Mouse (Mus musculus) midbrain, embryonic 12.5 days (tissue): ENCODE measurements around the gene Slc29a3. TPM values are rescaled to one million over a fixed set of nuclear protein-coding genes. Genes with fewer than 3 reads are reported as not detected.
"Not testable (repeated sequence)": the region's sequence is repeated elsewhere in the genome, so short reads cannot be mapped to it uniquely, and the experiment has no call there.

Source experiments
- ATAC-seq: fragments of 200-750 bp; cut with Nextera tagmentation; 2 replicates; pipeline ENCODE4 v1.8.0; 2017; ENCODE audit warnings: low read depth, moderate TSS enrichment, moderate library complexity; ENCODE audit not compliant: low FRiP score
- H3K27ac ChIP-seq: fragments of 300-500 bp; sonication (generic); replicated peaks from 2 replicates; pipeline ENCODE4 v1.5.1; 2016; ENCODE audit warnings: mild to moderate bottlenecking
- H3K27me3 ChIP-seq: fragments of 300-500 bp; sonication (generic); 2 replicates; pipeline ENCODE4 v1.6.1; 2016; ENCODE audit warnings: mild to moderate bottlenecking
- H3K36me3 ChIP-seq: fragments of 300-500 bp; sonication (generic); 2 replicates; pipeline ENCODE4 v1.6.1; 2016
- H3K4me1 ChIP-seq: fragments of 300-500 bp; sonication (generic); 2 replicates; pipeline ENCODE4 v1.6.1; 2016
- H3K4me2 ChIP-seq: fragments of 300-500 bp; sonication (generic); replicated peaks from 2 replicates; pipeline ENCODE4 v1.6.1; 2016; ENCODE audit warnings: mild to moderate bottlenecking, moderate library complexity
- H3K4me3 ChIP-seq: fragments of 300-500 bp; sonication (generic); 2 replicates; pipeline ENCODE4 v1.5.1; 2016; ENCODE audit warnings: mild to moderate bottlenecking
- H3K9ac ChIP-seq: fragments of 300-500 bp; sonication (generic); replicated peaks from 2 replicates; pipeline ENCODE4 v1.6.1; 2016; ENCODE audit warnings: mild to moderate bottlenecking, moderate library complexity
- H3K9me3 ChIP-seq: fragments of 300-500 bp; sonication (generic); 2 replicates; pipeline ENCODE4 v1.6.1; 2016; ENCODE audit warnings: mild to moderate bottlenecking
- WGBS: fragments of 180-500 bp; shearing (Covaris S2); methylation state at CpG from one replicate; pipeline ENCODE4 v1.1.7; 2016; 5-methylcytosine and 5-hydroxymethylcytosine counted together
- polyA plus RNA-seq: library from polyadenylated mRNA; unstranded; fragments of >200 nt; fragmentation: Nextera tagmentation; extraction: Ambion mirVana; gene quantifications from 2 replicates; pipeline ENCODE4 v1.2.1, GENCODE M21; 2016

The Slc29a3 gene
- polyA plus RNA-seq, 1 experiment from 2014 or later: 12.0 TPM

DNA sequence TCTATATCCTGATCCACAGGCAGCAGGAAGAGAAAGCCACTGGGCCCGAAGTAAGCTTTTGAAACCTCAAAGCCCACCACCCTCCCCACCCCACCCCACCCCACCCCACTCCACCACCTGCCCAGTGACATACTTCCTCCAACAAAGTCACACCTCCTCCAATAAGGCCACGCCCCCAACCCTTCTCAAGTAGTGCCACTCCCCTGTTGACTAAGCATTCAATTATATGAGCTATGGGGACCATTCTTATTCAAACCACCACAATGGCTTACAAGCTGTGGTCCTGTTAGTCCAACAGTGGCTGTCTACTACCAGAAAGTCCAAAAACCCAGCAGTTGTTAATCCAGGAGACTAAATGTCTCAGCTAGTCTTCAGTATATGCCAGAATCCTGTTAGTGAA, 34.1 kb downstream of the Slc29a3 start:
- Histone ChIP-seq H3K4me2 (no peak overlapping the region), H3K4me1 (peaks cover 6% of the 10 kb centered on the region), H3K27ac (no peak overlapping the region), H3K27me3 (no peaks in the 10 kb centered on the region), H3K36me3 (peaks cover 31% of the 10 kb centered on the region), H3K4me3 (no peak overlapping the region), H3K9me3 (peaks cover 7% of the 10 kb centered on the region; the same call in 1 of the 2 replicates), H3K9ac (no peak overlapping the region)
- 100% methylated on average over 2 of the region's 2 CpGs for whole genome bisulfite sequencing
- ATAC-seq: no peak

DNA sequence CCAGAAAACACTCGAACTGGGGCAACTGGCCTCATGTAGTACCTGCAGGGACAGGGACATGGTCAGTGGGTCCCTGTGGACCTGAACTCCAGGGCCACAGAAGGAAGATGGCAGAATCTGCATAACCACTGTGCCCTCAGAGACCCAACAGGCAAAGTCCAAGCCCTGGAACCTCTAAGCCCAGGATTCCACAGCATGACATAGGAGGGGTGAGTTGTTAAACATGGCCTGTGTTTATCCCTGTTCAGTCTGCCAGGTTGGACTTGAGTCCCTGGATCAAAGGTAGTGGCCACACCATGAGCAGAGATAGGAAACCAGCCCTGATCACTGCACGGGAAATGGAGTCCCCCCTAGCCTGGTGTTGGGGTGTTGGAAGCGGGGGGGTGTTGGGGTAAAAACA, 36.1 kb downstream of the Slc29a3 start:
- Histone ChIP-seq H3K27ac (no peak overlapping the region), H3K4me3 (no peak overlapping the region), H3K36me3 (peaks cover 31% of the 10 kb centered on the region), H3K27me3 (no peaks in the 10 kb centered on the region; the same call in 1 of the 2 replicates), H3K9me3 (peaks cover 7% of the 10 kb centered on the region; the same call in 1 of the 2 replicates), H3K9ac (no peak overlapping the region), H3K4me1 (0 out of 2 replicates have a peak, but pooled peaks cover 5% of the 10 kb centered on the region), H3K4me2 (no peak overlapping the region)
- 86% methylated on average over 3 of the region's 3 CpGs for WGBS
- ATAC-seq: no peak

DNA sequence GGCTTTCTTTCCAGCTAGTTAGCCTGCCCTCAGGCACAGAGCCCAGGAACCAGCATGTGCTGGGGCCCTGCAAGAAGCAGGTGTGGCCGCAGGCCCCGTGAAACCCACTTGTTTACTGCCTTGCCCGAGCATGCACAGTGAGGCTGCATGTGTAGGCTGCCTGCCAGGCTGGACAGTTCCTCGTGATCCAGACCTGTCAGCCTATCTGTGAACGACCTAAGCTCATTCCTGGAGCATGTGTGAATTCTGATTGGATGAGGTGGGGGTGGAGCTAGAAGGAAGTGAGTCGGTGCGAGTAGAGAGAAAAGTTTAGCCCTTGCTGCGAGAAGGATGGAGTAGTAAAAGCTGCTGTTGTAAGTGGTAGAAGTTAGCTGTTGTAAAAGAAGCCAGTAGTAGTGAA, 40.3 kb downstream of the Slc29a3 start:
- not testable (repeated sequence) for H3K27ac ChIP-seq, H3K4me3 ChIP-seq, H3K4me2 ChIP-seq, H3K9ac ChIP-seq, ATAC-seq, H3K9me3 ChIP-seq, H3K27me3 ChIP-seq, H3K4me1 ChIP-seq
- peaks cover 27% of the 10 kb centered on the region for H3K36me3 ChIP-seq
- WGBS: 72% methylated on average over 8 of the region's 8 CpGs

DNA sequence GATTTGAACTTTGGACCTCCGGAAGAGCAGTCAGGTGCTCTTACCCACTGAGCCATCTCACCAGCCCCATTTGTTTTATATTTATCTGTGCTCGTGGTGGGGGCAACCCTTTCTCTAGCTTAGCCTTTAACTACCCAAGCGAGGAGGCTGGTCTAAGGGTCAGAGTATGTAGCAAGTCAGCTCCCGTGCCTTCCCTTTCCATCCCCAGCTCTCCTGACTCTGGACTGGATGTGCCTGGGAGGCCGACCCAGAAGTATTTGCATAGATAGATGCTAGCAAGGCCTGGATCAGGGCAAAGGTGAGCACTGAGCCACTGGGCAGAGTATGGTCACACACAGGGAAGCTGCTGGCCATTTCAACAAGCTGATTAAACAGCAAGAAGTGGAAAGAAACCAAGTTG, 43.8 kb downstream of the Slc29a3 start:
- 0 out of 2 replicates have a peak, but pooled peaks cover 2% of the 10 kb centered on the region for H3K9me3 ChIP-seq
- H3K4me2 ChIP-seq: no peak overlapping the region
- no peak overlapping the region for H3K4me3 ChIP-seq
- H3K4me1 ChIP-seq: no peaks in the 10 kb centered on the region
- H3K27me3 ChIP-seq: no peaks in the 10 kb centered on the region; the same call in 1 of the 2 replicates
- no peak overlapping the region for H3K9ac ChIP-seq
- 80% methylated on average over 5 of the region's 5 CpGs for WGBS
- H3K27ac ChIP-seq: no peak overlapping the region
- H3K36me3 ChIP-seq: peaks cover 2% of the 10 kb centered on the region
- ATAC-seq: no peak

DNA sequence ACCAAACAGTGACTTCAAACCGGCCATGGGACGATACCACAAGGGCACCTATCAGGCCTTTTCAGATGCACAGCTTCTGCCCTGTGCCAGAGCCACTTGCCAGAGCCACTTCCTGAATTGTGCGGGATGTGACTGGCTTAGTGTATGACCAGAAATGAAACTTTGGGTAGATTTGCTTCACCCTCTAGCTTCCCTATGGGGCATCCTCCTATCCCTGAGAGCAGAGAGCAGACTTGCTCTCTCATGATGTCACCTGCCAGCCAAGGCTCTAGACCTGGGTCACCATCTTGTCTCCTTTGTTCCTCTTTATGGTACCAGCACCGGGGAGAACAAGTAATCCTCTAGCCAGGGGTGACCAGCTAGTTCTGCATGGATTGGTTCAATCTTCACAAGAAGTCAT, 46.3 kb downstream of the Slc29a3 start:
- WGBS: 90% methylated on average over 4 of the region's 4 CpGs
- no peaks in the 10 kb centered on the region for H3K36me3 ChIP-seq
- no peak overlapping the region for H3K27ac ChIP-seq
- H3K4me2 ChIP-seq: no peak overlapping the region
- H3K9me3 ChIP-seq: no peaks in the 10 kb centered on the region
- no peaks in the 10 kb centered on the region for H3K4me1 ChIP-seq
- H3K27me3 ChIP-seq: peaks cover 1% of the 10 kb centered on the region; the same call in 1 of the 2 replicates
- H3K4me3 ChIP-seq: no peak overlapping the region
- no peak for ATAC-seq
- no peak overlapping the region for H3K9ac ChIP-seq

DNA sequence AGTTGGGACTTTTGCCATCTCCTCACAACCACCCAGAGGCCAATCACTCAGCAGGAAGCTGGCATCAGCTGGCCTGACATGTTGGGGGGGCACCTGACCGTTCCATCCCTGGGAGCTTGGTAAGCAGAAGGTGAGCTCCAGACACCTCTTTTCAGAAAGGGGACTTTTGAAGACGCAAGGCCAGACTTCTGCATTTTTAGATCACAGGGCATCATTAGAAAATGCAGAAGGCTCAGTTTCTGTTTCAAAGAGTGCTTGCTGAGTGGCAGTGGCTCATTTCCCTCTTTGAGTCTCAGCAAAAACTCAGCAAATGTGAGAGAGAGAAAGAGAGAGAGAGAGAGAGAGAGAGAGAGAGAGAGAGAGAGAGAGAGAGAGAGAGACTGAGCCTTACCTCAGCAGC, 47.5 kb downstream of the Slc29a3 start:
- Histone ChIP-seq H3K9me3 (no peaks in the 10 kb centered on the region), H3K4me3 (no peak overlapping the region), H3K9ac (no peak overlapping the region), H3K27ac (no peak overlapping the region), H3K27me3 (peaks cover 9% of the 10 kb centered on the region; the same call in 1 of the 2 replicates), H3K36me3 (no peaks in the 10 kb centered on the region), H3K4me2 (no peak overlapping the region), H3K4me1 (no peaks in the 10 kb centered on the region)
- ATAC-seq: no peak
- WGBS: 78% methylated on average over 2 of the region's 2 CpGs

DNA sequence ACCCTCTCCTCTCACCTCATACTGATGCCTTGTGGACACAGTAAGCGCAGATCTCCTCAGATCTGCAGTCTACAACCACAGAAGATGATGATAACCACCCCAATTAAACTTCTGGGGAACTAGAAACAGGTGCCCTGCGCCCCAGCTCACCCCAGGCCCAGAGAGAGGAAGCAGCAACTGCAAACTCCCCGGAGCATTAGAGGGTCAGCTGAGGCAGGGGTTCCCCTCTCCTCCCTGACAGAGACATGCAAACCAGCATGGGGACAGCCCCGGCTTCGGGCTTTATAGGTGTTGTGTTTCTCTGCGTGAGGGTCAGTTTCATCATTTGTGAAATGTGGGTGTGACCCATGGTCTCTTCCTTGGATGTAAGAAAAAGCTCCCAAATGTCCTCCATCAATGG, 54.8 kb downstream of the Slc29a3 start:
- no peak overlapping the region for H3K9ac ChIP-seq
- 87% methylated on average over 6 of the region's 6 CpGs for WGBS
- H3K27me3 ChIP-seq: peaks cover 20% of the 10 kb centered on the region
- H3K4me1 ChIP-seq: no peaks in the 10 kb centered on the region
- no peak for ATAC-seq
- no peaks in the 10 kb centered on the region for H3K9me3 ChIP-seq
- no peaks in the 10 kb centered on the region for H3K36me3 ChIP-seq
- H3K4me2 ChIP-seq: no peak overlapping the region
- no peak overlapping the region for H3K27ac ChIP-seq
- no peak overlapping the region for H3K4me3 ChIP-seq

DNA sequence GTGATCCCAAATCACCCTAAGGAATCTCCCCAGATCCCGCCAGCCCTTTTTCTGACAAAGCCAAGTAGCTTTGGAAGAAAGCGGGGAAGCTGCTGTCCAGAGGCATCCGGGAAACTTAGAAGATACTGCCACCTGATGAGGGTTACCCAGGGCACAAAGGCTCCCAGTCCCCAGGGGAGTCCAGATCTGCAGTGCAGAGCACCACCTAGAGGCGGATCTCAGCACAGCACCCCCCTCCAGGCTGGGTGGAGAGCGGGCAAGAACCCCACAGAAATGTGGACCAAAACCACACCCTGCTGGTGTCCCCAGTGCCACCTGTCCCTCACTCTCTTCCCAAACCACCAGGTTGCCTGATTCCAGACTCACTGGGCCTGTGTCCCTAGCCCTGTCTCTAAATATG, 55.6 kb downstream of the Slc29a3 start:
- Histone ChIP-seq H3K27me3 (peaks cover 20% of the 10 kb centered on the region), H3K4me2 (no peak overlapping the region), H3K9ac (no peak overlapping the region), H3K27ac (no peak overlapping the region), H3K4me3 (no peak overlapping the region), H3K4me1 (no peaks in the 10 kb centered on the region), H3K9me3 (no peaks in the 10 kb centered on the region), H3K36me3 (no peaks in the 10 kb centered on the region)
- 15% methylated on average over 5 of the region's 5 CpGs for WGBS
- ATAC-seq: 0 out of 2 replicates have a peak, but pooled peaks have one; percentile 54

DNA sequence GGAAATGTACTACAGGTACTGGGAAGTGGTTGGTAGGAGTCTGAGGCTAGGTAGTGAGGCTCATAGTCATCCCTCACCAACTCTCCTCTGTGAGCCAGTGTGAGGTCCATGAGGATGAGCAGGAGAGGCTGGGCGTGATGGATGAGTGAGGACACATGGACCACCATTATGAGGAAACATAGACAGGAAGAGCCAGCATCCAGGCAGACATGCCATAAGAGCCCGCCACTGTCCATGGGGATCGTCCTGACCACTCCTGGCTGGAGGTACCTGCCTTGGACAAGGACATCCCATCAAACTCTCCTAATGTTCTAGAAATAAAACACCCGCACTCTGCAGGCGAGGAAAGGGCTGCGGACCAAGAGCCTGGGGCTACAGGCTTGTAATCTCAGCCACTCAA, 56.2 kb downstream of the Slc29a3 start, which contains the start of gene Cdh23:
Cdh23 (minus strand) TSS at position 101 of the 400 bp plus-strand sequence.
- H3K9me3 ChIP-seq: no peaks in the 10 kb centered on the region
- no peaks in the 10 kb centered on the region; the same call in 1 of the 2 replicates for H3K4me1 ChIP-seq
- no peak within 1 kb of the TSS for H3K4me3 ChIP-seq
- peaks cover 24% of the 10 kb centered on the region for H3K27me3 ChIP-seq
- ATAC-seq: no peak
- no peak within 1 kb of the TSS for H3K9ac ChIP-seq
- no peaks in the 10 kb centered on the region for H3K36me3 ChIP-seq
- no peak within 1 kb of the TSS for H3K4me2 ChIP-seq
- no peak within 1 kb of the TSS for H3K27ac ChIP-seq
- 94% methylated on average over 6 of the region's 6 CpGs for WGBS

DNA sequence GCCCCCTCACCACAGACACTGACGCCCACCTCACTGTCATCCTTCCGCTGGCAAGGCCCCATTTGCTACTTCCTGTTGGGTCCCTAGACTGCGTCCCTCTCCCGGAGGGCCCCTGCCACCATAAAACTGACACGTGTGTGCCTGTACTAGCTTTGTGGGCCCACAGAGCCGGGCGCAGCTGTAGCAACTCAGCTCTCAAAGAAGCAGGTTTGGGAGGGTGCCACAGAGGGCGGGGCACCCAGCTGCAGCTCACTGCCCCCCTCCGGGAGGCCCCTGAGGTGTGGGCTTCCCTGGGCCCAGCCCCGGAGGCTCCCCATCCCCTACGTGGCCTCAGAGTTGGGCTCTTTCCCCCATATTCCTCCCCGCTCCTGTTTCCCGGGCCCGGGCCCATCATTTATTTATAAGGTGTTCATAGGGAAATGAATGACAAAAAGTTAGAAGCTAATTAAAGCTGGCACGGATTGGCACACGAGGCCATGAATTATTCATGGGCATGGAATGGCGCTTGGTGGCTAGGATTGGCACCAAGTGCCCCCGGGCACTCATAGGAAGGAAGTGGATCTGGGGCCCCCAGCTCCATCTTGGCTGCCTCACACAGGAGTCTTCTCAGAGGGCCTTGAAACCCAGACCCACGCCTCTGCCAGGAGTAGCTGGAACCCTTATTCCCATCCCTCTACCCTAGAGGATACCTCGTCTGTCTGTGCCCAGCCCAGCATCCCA, 60.8 kb downstream of the Slc29a3 start:
- Histone ChIP-seq H3K27me3 (peaks cover 46% of the 10 kb centered on the region), H3K9me3 (no peaks in the 10 kb centered on the region), H3K36me3 (no peaks in the 10 kb centered on the region), H3K4me1 (peaks cover 11% of the 10 kb centered on the region), H3K9ac (no peak overlapping the region), H3K4me2 (no peak overlapping the region), H3K27ac (no peak overlapping the region), H3K4me3 (no peak overlapping the region)
- WGBS: 86% methylated on average over 20 of the region's 20 CpGs
- ATAC-seq: no peak

DNA sequence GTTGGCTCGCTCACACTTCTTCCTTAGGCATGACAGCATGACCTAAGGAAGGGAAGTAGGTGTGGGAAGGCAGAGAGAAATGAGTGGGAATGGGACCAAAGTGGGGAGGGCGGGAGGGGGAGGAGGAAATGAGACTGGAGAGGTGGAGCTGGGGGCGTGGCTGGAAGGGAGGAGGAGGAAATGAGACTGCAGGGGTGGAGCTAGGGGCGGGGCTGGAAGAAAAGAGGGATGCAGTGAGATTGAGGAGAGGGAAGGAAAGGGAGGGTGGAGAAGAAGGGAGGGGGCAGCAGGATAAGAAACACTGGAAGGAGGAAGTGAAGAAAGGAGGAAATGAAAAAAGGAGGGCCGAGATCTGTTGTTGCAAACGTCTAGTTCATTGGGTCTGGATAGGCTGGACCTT, 61.6 kb downstream of the Slc29a3 start:
- no peaks in the 10 kb centered on the region for H3K9me3 ChIP-seq
- H3K36me3 ChIP-seq: no peaks in the 10 kb centered on the region
- no peak overlapping the region for H3K27ac ChIP-seq
- 44% methylated on average over 5 of the region's 6 CpGs for WGBS
- no peak for ATAC-seq
- H3K9ac ChIP-seq: no peak overlapping the region
- peaks cover 50% of the 10 kb centered on the region for H3K27me3 ChIP-seq
- H3K4me3 ChIP-seq: no peak overlapping the region
- peaks cover 20% of the 10 kb centered on the region for H3K4me1 ChIP-seq
- H3K4me2 ChIP-seq: no peak overlapping the region

DNA sequence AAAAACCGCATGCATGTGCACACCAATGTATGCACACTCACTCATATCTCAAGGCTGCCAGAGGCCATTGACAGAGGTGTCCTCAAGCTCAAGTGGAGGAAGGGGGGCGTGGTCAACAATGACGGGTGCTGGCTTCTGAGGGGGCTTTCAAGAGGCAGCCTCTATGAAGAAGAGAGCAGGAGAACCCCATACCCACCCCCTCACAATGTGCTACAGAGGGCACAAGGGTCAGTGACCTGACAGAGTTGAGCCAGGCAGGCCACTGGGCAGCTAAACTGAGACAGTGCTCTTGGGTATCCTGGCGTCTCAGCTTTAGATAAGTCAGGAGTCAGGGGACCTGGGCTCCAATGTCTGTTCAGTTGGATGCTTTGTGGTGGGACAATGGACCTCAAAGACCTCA, 63.2 kb downstream of the Slc29a3 start:
- 74% methylated on average over 4 of the region's 4 CpGs for WGBS
- Histone ChIP-seq H3K36me3 (no peaks in the 10 kb centered on the region), H3K9me3 (no peaks in the 10 kb centered on the region), H3K4me1 (peaks cover 22% of the 10 kb centered on the region), H3K4me3 (no peak overlapping the region), H3K27me3 (peaks cover 66% of the 10 kb centered on the region), H3K4me2 (no peak overlapping the region), H3K9ac (no peak overlapping the region), H3K27ac (no peak overlapping the region)
- ATAC-seq: no peak
